ENCODE assay signal across 8 mouse cellular contexts in genomic region chr13:111904616-111905212, GRCm38 (mm10).
DNase-seq lines count a peak whose midpoint lies in the region; ATAC-seq and TF ChIP-seq lines count a peak whose summit lies in the region.

No protein-coding gene starts in this region.

- no peak for TF ChIP-seq EP300 in heart, adult 2 months (IDR thresholded peaks at IDR 0.05; ENCODE audit: insufficient read depth, low read depth, low read length)
- TF ChIP-seq EP300 in stomach, postnatal 0 days (optimal IDR thresholded peaks at IDR 0.05) = no peak

- peak overlapping the region; percentile 36 for H3K27ac ChIP-seq in heart, adult 2 months
- peak overlapping the region; percentile 16; the same call in 1 of the 2 replicates for H3K27ac ChIP-seq in forebrain, postnatal 0 days (ENCODE audit: low read depth, low read length)
- no peak overlapping the region for H3K27ac ChIP-seq in layer of hippocampus, adult 2 months
- peak overlapping the region; percentile 95 for H3K27ac ChIP-seq in liver, embryonic 15.5 days (replicated peaks)
- peak overlapping the region; percentile 82 for H3K27ac ChIP-seq in stomach, postnatal 0 days (replicated peaks)
- no peak overlapping the region for H3K27ac ChIP-seq in thymus, adult 2 months (ENCODE audit: control insufficient read depth, insufficient read depth, low read length)

- H3K4me2 ChIP-seq in forebrain, postnatal 0 days (ENCODE audit: low read depth) = peak overlapping the region; percentile 21
- H3K4me2 ChIP-seq in liver, embryonic 15.5 days = peak overlapping the region; percentile 50
- peak overlapping the region; percentile 29; the same call in 1 of the 2 replicates for H3K4me2 ChIP-seq in stomach, postnatal 0 days (replicated peaks; ENCODE audit: low read depth)

- WGBS in heart, adult 2 months = 35% methylated on average over 16 of the region's 17 CpGs
- 8% methylated on average over 15 of the region's 17 CpGs for WGBS in forebrain, postnatal 0 days
- WGBS in liver, embryonic 15.5 days (ENCODE audit: insufficient replicate concordance) = 51% methylated on average over 16 of the region's 17 CpGs
- 29% methylated on average over 15 of the region's 17 CpGs for WGBS in stomach, postnatal 0 days
- WGBS in thymus, adult 2 months = 82% methylated on average over 16 of the region's 17 CpGs

- H3K79me2 ChIP-seq in heart, adult 2 months (replicated peaks; ENCODE audit: control insufficient read depth, insufficient read depth, low read length) = no peaks in the 10 kb centered on the region

- H3K4me3 ChIP-seq in heart, adult 2 months = peak overlapping the region; percentile 10; the same call in 1 of the 2 replicates
- H3K4me3 ChIP-seq in forebrain, postnatal 0 days (ENCODE audit: low read depth, low read length) = no peak overlapping the region
- peak overlapping the region; percentile 20; the same call in 1 of the 2 replicates for H3K4me3 ChIP-seq in layer of hippocampus, adult 2 months
- H3K4me3 ChIP-seq in liver, embryonic 15.5 days (replicated peaks) = no peak overlapping the region
- H3K4me3 ChIP-seq in stomach, postnatal 0 days (ENCODE audit: low read depth, low read length) = no peak overlapping the region
- H3K4me3 ChIP-seq in thymus, adult 2 months (ENCODE audit: control insufficient read depth, insufficient read depth, low read length) = no peak overlapping the region

- no peak for TF ChIP-seq POLR2A in heart, adult 2 months (IDR thresholded peaks at IDR 0.05; ENCODE audit: insufficient read depth, low read depth, low read length)
- no peak for TF ChIP-seq POLR2A in thymus, adult 2 months (IDR thresholded peaks at IDR 0.05; ENCODE audit: control insufficient read depth, extremely low read depth, insufficient read depth, low read length, poor library complexity)

- peaks cover 3% of the 10 kb centered on the region for H3K4me1 ChIP-seq in heart, adult 2 months (ENCODE audit: control insufficient read depth, insufficient read depth, low read length)
- 0 out of 2 replicates have a peak, but pooled peaks cover 5% of the 10 kb centered on the region for H3K4me1 ChIP-seq in forebrain, postnatal 0 days (ENCODE audit: insufficient read depth)
- H3K4me1 ChIP-seq in liver, embryonic 15.5 days (replicated peaks) = peaks cover 29% of the 10 kb centered on the region
- H3K4me1 ChIP-seq in stomach, postnatal 0 days (replicated peaks; ENCODE audit: control insufficient read depth, insufficient read depth) = peaks cover 8% of the 10 kb centered on the region
- peaks cover 8% of the 10 kb centered on the region; the same call in 1 of the 2 replicates for H3K4me1 ChIP-seq in thymus, adult 2 months (replicated peaks; ENCODE audit: control insufficient read depth, insufficient read depth, low read length)

- no peaks in the 10 kb centered on the region for H3K36me3 ChIP-seq in heart, adult 2 months (ENCODE audit: control insufficient read depth, insufficient read depth, low read length)
- no peaks in the 10 kb centered on the region for H3K36me3 ChIP-seq in forebrain, postnatal 0 days (ENCODE audit: insufficient read depth)
- no peaks in the 10 kb centered on the region for H3K36me3 ChIP-seq in liver, embryonic 15.5 days (replicated peaks)
- H3K36me3 ChIP-seq in stomach, postnatal 0 days (ENCODE audit: control insufficient read depth, insufficient read depth, low read length) = no peaks in the 10 kb centered on the region
- no peaks in the 10 kb centered on the region for H3K36me3 ChIP-seq in thymus, adult 2 months (ENCODE audit: control insufficient read depth, insufficient read depth, low read length)

- no peaks in the 10 kb centered on the region for H3K27me3 ChIP-seq in heart, adult 2 months (ENCODE audit: control insufficient read depth, insufficient read depth, low read length)
- peaks cover 6% of the 10 kb centered on the region; the same call in 1 of the 2 replicates for H3K27me3 ChIP-seq in forebrain, postnatal 0 days (ENCODE audit: insufficient read depth, low read length)
- no peaks in the 10 kb centered on the region for H3K27me3 ChIP-seq in liver, embryonic 15.5 days
- H3K27me3 ChIP-seq in stomach, postnatal 0 days (ENCODE audit: control insufficient read depth, insufficient read depth, low read length) = no peaks in the 10 kb centered on the region
- H3K27me3 ChIP-seq in thymus, adult 2 months (ENCODE audit: control insufficient read depth, insufficient read depth, low read length) = no peaks in the 10 kb centered on the region

- no peaks in the 10 kb centered on the region for H3K9me3 ChIP-seq in forebrain, postnatal 0 days (ENCODE audit: low read length)
- H3K9me3 ChIP-seq in liver, embryonic 15.5 days (replicated peaks) = no peaks in the 10 kb centered on the region
- H3K9me3 ChIP-seq in stomach, postnatal 0 days (ENCODE audit: control insufficient read depth, low read length) = no peaks in the 10 kb centered on the region

- intact Hi-C loops in heart, adult 2 months (cut with DNase I) = no loop called here
- intact Hi-C loops in heart, postnatal 25 days (cut with DNase I) = no loop called here

- DNase-seq in heart, adult 2 months = peak; percentile 21 to 30
- DNase-seq in heart, postnatal 25 days (ENCODE audit: low spot score) = no peak
- DNase-seq in cerebellum, adult 11 months = peak; percentile 51
- peak; percentile 92 for DNase-seq in forebrain, postnatal 0 days
- DNase-seq in layer of hippocampus, adult 2 months (ENCODE audit: low spot score in 2 of 2) = peak; percentile 85 to 87
- no peak for DNase-seq in stomach, postnatal 0 days (ENCODE audit: low spot score)
- DNase-seq in thymus, adult 2 months = no peak

- no peak for TF ChIP-seq CTCF in heart, adult 2 months (IDR thresholded peaks at IDR 0.05)
- no peak for TF ChIP-seq CTCF in forebrain, postnatal 0 days (IDR thresholded peaks at IDR 0.05; ENCODE audit: low read depth)
- no peak for TF ChIP-seq CTCF in layer of hippocampus, adult 2 months (conservative IDR thresholded peaks at IDR 0.05)
- no peak for TF ChIP-seq CTCF in stomach, postnatal 0 days (IDR thresholded peaks at IDR 0.05; ENCODE audit: low read depth)
- no peak for TF ChIP-seq CTCF in thymus, adult 2 months (IDR thresholded peaks at IDR 0.05; ENCODE audit: borderline replicate concordance, control insufficient read depth, extremely low read depth, insufficient read depth, low read length, poor library complexity)

- ATAC-seq in forebrain, postnatal 0 days = peak; percentile 96
- peak; percentile 36 for ATAC-seq in liver, embryonic 15.5 days (ENCODE audit: insufficient read depth)
- ATAC-seq in stomach, postnatal 0 days (ENCODE audit: low FRiP score, low TSS enrichment) = peak; percentile 25

- H3K9ac ChIP-seq in heart, adult 2 months (ENCODE audit: low read depth, low read length) = no peak overlapping the region
- no peak overlapping the region for H3K9ac ChIP-seq in forebrain, postnatal 0 days
- peak overlapping the region; percentile 47 for H3K9ac ChIP-seq in liver, embryonic 15.5 days
- peak overlapping the region; percentile 35; the same call in 1 of the 2 replicates for H3K9ac ChIP-seq in stomach, postnatal 0 days (ENCODE audit: low read length)

Comparison
In these comparisons a context has a peak if more than half of its experiments do, and no peak if none do; other contexts are left out.
1. DNase-seq: peak in heart, adult 2 months (2 of 2), cerebellum, adult 11 months (single experiment), forebrain, postnatal 0 days (single experiment) and layer of hippocampus, adult 2 months (2 of 2); none in heart, postnatal 25 days (single experiment), stomach, postnatal 0 days (single experiment) and thymus, adult 2 months (single experiment).
2. H3K27ac ChIP-seq: peak in heart, adult 2 months (single experiment), forebrain, postnatal 0 days (single experiment), liver, embryonic 15.5 days (single experiment) and stomach, postnatal 0 days (single experiment); none in layer of hippocampus, adult 2 months (single experiment) and thymus, adult 2 months (single experiment).
3. H3K4me3 ChIP-seq: peak in heart, adult 2 months (single experiment) and layer of hippocampus, adult 2 months (single experiment); none in forebrain, postnatal 0 days (single experiment), liver, embryonic 15.5 days (single experiment), stomach, postnatal 0 days (single experiment) and thymus, adult 2 months (single experiment).
4. H3K9ac ChIP-seq: peak in liver, embryonic 15.5 days (single experiment) and stomach, postnatal 0 days (single experiment); none in heart, adult 2 months (single experiment) and forebrain, postnatal 0 days (single experiment).
5. ATAC-seq: peak in every context shown above with its lines; median percentile 96 in forebrain, postnatal 0 days; 36 in liver, embryonic 15.5 days; 25 in stomach, postnatal 0 days.
6. Peak in every context shown above with its lines, with median percentiles within 50 percentile points of each other: H3K4me2 ChIP-seq.